Comparison of ENCODE assay signal across 20 mouse cellular contexts in genomic region chr16:16500926-16501325, GRCm38 (mm10).
"Had no signal": no experiment of that assay in that cellular context is flagged by ENCODE, and none has a peak within 500 bp of the region (broad histone marks: within the 10 kb centered on the region; RNA-seq: fewer than 3 reads in every experiment).

No protein-coding gene starts in this region.

- DNase-seq: gastrocnemius, adult 2 months; gastrocnemius, postnatal 10 days; gastrocnemius, postnatal 25 days; heart, adult 18-20 months; heart, postnatal 10 days; kidney, postnatal 10 days; kidney, postnatal 25 days; kidney, postnatal 4 days; layer of hippocampus, adult 9-11 months; layer of hippocampus, postnatal 36 days; left cerebral cortex, postnatal 4 days had no signal

- H3K4me3 ChIP-seq: gastrocnemius, adult 2 months; heart, embryonic 10.5 days; heart, embryonic 12.5 days; hindbrain, embryonic 13.5 days; hindbrain, embryonic 15.5 days; limb, embryonic 13.5 days; limb, embryonic 15.5 days; liver, embryonic 12.5 days had no signal

- H3K4me2 ChIP-seq: heart, embryonic 12.5 days; hindbrain, embryonic 13.5 days; hindbrain, embryonic 15.5 days; limb, embryonic 13.5 days; limb, embryonic 15.5 days; liver, embryonic 12.5 days had no signal

- H3K9me3 ChIP-seq: heart, embryonic 10.5 days; heart, embryonic 12.5 days; hindbrain, embryonic 13.5 days; hindbrain, embryonic 15.5 days; limb, embryonic 13.5 days; limb, embryonic 15.5 days; liver, embryonic 12.5 days had no signal

- H3K27me3 ChIP-seq: heart, embryonic 12.5 days; hindbrain, embryonic 13.5 days; hindbrain, embryonic 15.5 days; limb, embryonic 13.5 days; limb, embryonic 15.5 days; liver, embryonic 12.5 days had no signal

- H3K4me1 ChIP-seq: heart, embryonic 10.5 days; heart, embryonic 12.5 days; hindbrain, embryonic 13.5 days; hindbrain, embryonic 15.5 days; limb, embryonic 13.5 days; limb, embryonic 15.5 days; liver, embryonic 12.5 days had no signal

- ATAC-seq: hindbrain, postnatal 0 days had no signal

- H3K9ac ChIP-seq: heart, embryonic 12.5 days; hindbrain, embryonic 13.5 days; hindbrain, embryonic 15.5 days; limb, embryonic 13.5 days; limb, embryonic 15.5 days; liver, embryonic 12.5 days; liver, embryonic 14.5 days had no signal

- H3K36me3 ChIP-seq: heart, embryonic 10.5 days; limb, embryonic 15.5 days; liver, embryonic 12.5 days had no signal

- H3K27ac ChIP-seq: gastrocnemius, adult 2 months; heart, embryonic 10.5 days; hindbrain, embryonic 13.5 days; hindbrain, embryonic 15.5 days; hindbrain, postnatal 0 days; limb, embryonic 13.5 days; limb, embryonic 15.5 days; liver, embryonic 12.5 days; liver, embryonic 14.5 days had no signal
